Mouse (Mus musculus) limb, embryonic 10.5 days (tissue): Measurements from ENCODE around the gene Pigk. TPM values are rescaled to one million over a fixed set of nuclear protein-coding genes. Genes with fewer than 3 reads are reported as not detected.
A peak's percentile ranks its signal among the peaks of the same experiment; 100 is the strongest.
"Not testable (repeated sequence)": the region's sequence is repeated elsewhere in the genome, so short reads cannot be mapped to it uniquely, and the experiment has no call there.

ENCODE experiments used
- DNase-seq: peaks from one replicate; pipeline ENCODE4 v3.0.0-alpha.2; 2017; ENCODE audit warnings: low spot score
- H3K27ac ChIP-seq: fragments of 300-500 bp; sonication (generic); 2 replicates; pipeline ENCODE4 v1.5.1; 2016; ENCODE audit warnings: mild to moderate bottlenecking
- H3K27me3 ChIP-seq: fragments of 300-500 bp; sonication (generic); 2 replicates; pipeline ENCODE4 v1.6.1; 2016; ENCODE audit warnings: low read depth, mild to moderate bottlenecking; ENCODE audit not compliant: poor library complexity, severe bottlenecking
- H3K36me3 ChIP-seq: fragments of 300-500 bp; sonication (generic); 2 replicates; pipeline ENCODE4 v1.6.1; 2016; ENCODE audit warnings: mild to moderate bottlenecking, moderate library complexity
- H3K4me1 ChIP-seq: fragments of 300-500 bp; sonication (generic); 2 replicates; pipeline ENCODE4 v1.6.1; 2016
- H3K4me3 ChIP-seq: fragments of 300-500 bp; sonication (generic); 2 replicates; pipeline ENCODE4 v1.5.1; 2016; ENCODE audit warnings: mild to moderate bottlenecking, moderate library complexity
- H3K9me3 ChIP-seq: fragments of 300-500 bp; sonication (generic); replicated peaks from 2 replicates; pipeline ENCODE4 v1.6.1; 2016; ENCODE audit warnings: mild to moderate bottlenecking
- WGBS: fragments of 180-500 bp; shearing (Covaris S2); methylation state at CpG from one replicate; pipeline ENCODE4 v1.1.7; 2016; 5-methylcytosine and 5-hydroxymethylcytosine counted together
- polyA plus RNA-seq: library from polyadenylated mRNA; unstranded; fragments of >200 nt; fragmentation: Nextera tagmentation; extraction: Ambion mirVana; gene quantifications from 2 replicates; pipeline ENCODE4 v1.2.1, GENCODE M21; 2016

Pigk gene
- polyA plus RNA-seq, 1 experiment from 2014 or later, result 39.5 TPM

DNA sequence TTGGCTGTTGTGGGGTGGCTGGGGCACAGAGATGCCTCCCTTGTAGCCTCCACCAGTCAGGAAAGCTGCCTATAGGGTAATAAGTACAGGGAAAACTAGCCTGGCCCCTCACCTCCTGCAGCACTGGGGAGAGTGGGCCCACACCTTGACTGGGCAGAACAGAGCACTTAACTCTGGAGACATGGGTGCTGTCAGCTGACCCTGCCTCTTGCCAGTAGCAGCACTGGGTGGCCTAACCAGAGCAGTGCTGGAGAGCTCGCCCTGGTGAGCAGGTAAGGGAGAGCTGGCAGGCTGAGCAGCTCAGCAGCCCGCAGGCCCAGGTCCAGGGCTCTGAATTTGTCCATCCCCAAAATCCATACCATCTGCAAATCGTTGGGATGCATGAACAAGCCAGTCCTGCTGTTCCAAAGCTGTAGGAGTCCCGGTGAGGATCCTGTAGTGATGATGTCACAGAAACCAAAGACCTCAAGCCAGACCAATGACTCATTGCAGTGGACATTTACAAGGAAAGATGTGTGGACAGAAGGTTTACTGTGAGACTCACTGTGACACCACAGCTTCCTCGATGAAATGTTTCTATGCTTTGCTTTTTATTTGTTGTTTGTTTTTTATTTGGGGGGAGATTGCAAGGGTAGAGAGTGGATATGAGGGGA is 74.5 kb downstream of the Pigk start:
- H3K9me3 ChIP-seq, H3K4me3 ChIP-seq, DNase-seq, H3K27me3 ChIP-seq, H3K4me1 ChIP-seq, H3K27ac ChIP-seq: not testable (repeated sequence)
- H3K36me3 ChIP-seq, result peaks cover 16% of the 10 kb centered on the region
- 85% methylated on average over 5 of the region's 5 CpGs for WGBS

DNA sequence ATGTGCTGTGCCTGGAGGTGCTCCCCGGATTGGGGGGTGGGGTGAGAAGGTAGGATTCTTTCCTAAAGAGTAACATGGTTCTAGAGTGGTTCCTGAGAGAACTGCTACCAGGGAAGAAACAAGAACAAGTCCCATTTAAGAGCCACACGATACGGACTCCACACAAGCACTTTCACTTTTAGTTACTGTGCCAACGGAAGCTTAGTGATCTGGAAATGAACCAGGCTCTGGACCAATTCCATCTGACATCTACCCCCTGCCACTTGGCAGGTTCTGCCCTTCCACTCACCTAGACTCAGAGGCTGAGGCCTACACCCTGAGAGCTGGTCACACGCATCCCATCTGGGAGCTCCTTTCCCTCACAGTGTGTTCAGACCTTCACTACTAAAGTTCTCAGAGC is 78.7 kb downstream of the Pigk start:
- WGBS, result 92% methylated on average over 5 of the region's 5 CpGs
- no peak for DNase-seq
- no peaks in the 10 kb centered on the region for H3K27me3 ChIP-seq

DNA sequence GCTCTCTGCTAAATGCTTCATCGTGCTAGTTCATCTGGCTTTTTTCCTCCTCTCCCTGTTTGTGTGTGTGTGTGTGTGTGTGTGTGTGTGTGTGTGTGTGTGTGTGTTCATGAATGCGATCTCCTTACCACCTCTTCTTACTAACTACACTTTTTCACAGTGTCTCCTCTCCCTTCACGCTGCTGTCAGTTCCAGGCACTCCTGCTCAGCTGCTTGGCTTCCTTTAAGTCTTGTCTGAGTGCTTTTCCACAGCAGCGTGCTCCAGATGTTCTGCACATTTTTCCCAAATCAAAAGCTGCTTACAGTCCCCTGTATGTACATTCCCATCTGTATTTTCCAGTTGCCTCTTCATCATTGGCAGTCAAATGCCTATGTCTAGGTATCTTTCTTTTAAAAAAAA is 79.1 kb downstream of the Pigk start:
- no peak for DNase-seq
- Histone ChIP-seq H3K9me3 (no peaks in the 10 kb centered on the region), H3K4me3 (no peak overlapping the region), H3K27ac (no peak overlapping the region), H3K36me3 (peaks cover 2% of the 10 kb centered on the region), H3K27me3 (no peaks in the 10 kb centered on the region), H3K4me1 (peaks cover 10% of the 10 kb centered on the region)
- WGBS, result 87% methylated on average over 4 of the region's 4 CpGs

More for the DNA sequence above, 78.7 kb downstream of the Pigk start:
- Histone ChIP-seq H3K9me3 (no peaks in the 10 kb centered on the region), H3K4me3 (no peak overlapping the region), H3K36me3 (peaks cover 6% of the 10 kb centered on the region), H3K27ac (no peak overlapping the region), H3K4me1 (peaks cover 10% of the 10 kb centered on the region)

DNA sequence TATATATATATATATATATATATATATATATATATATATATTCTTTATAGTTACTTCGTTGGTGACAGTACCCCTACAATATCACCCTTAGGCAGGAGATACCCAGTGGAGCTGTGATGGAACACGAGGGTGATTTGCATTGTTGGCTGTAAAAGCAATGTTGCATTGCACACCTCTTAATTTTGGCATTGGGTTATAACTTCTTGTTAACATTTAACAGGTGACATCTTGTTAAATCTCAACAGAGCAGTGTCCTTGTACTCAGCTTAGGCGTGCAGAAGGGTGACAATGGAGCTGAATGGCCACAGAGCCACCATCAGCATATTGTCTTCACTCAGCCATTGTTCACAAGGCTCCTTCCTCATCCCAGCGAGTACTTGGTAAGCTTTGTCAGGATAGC is 82.3 kb downstream of the Pigk start:
- DNase-seq, result no peak
- H3K4me3 ChIP-seq, result no peak overlapping the region
- no peaks in the 10 kb centered on the region for H3K27me3 ChIP-seq
- H3K36me3 ChIP-seq, result no peaks in the 10 kb centered on the region; the same call in 1 of the 2 replicates
- WGBS, result 93% methylated on average over 4 of the region's 4 CpGs
- H3K27ac ChIP-seq, result no peak overlapping the region
- no peaks in the 10 kb centered on the region for H3K9me3 ChIP-seq
- H3K4me1 ChIP-seq, result peaks cover 10% of the 10 kb centered on the region

DNA sequence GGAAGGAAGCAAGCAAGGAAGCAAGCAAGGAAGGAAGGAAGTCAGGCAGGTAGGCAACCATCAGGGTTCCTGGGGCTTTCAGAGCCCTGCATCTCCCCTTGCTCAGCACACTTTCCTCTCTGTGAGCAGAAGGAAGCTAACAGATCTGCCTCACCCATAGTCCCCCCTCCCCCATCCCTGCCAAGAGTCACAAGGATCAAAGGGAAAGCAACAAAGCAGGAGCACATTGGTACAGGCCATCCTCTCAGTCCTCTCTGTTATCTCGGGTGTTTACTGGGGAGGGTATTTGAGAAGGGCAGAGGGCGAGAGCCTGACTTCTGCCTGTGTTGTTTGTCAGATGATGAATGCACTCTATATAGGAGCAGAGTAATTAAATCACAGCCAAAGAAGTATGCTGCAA is 83.5 kb downstream of the Pigk start:
- DNase-seq, result no peak
- no peak overlapping the region for H3K4me3 ChIP-seq
- H3K27ac ChIP-seq, result peak overlapping the region; percentile 11; the same call in 1 of the 2 replicates
- 9% methylated on average over 2 of the region's 2 CpGs for WGBS
- no peaks in the 10 kb centered on the region for H3K9me3 ChIP-seq
- no peaks in the 10 kb centered on the region; the same call in 1 of the 2 replicates for H3K36me3 ChIP-seq
- peaks cover 10% of the 10 kb centered on the region for H3K4me1 ChIP-seq
- H3K27me3 ChIP-seq, result no peaks in the 10 kb centered on the region

DNA sequence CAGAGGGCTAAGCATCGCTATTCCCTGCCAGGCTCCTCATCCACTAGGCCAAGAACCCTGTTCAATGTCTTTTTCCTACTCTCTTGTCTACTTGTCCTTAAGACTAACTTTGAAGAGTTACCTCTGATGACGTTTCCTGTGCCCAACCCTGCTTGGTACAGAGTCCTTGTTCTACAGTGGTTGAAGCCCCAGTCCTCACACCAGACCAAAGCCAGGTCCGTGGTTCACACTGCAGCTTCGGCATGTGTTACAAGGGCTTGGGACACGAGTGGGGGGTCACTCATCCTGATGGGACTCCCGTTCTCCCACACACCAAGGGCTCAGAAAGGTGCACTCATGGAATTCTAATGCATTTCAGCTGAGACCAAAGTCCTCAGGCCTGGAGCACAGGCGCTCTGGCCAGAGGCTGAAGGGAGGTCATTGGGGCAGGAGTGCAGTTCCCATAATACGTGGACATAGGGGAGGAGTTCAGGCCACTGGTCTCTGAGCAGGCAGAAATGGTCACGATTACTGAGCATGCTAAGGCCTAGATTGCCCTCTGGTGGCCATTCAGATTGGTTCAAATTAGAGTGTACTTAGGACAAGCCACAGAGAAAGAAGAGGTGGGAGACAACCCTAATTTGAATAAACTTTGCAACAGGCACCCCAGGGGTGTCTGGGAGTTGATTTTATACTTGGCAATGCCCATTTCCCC is 86.0 kb downstream of the Pigk start:
- 80% methylated on average over 9 of the region's 9 CpGs for WGBS
- no peak for DNase-seq
- Histone ChIP-seq H3K36me3 (no peaks in the 10 kb centered on the region), H3K27me3 (no peaks in the 10 kb centered on the region), H3K27ac (no peak overlapping the region), H3K4me3 (no peak overlapping the region), H3K4me1 (peaks cover 10% of the 10 kb centered on the region), H3K9me3 (no peaks in the 10 kb centered on the region)

DNA sequence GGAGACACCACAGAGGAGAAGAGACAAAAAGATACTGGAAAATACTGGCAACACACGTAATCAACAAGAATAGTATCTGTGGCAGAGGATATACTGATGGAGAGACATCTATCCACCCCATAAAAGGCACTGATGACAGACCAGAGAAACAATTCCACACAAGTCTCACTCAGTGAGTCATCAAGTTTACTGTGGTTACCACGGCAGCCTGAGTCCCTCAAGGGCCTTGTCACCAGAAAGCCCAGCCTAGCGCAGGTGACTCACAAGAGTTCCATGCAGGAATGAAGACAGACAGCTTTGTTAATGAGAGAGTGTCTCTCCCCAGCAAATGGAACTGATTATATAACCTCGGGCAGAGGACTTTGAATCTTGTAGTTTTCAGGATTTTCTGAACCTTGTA is 100.0 kb downstream of the Pigk start:
- DNase-seq, result no peak
- H3K9me3 ChIP-seq, result no peaks in the 10 kb centered on the region
- 78% methylated on average over 4 of the region's 4 CpGs for WGBS
- no peak overlapping the region for H3K4me3 ChIP-seq
- H3K36me3 ChIP-seq, result no peaks in the 10 kb centered on the region
- no peaks in the 10 kb centered on the region for H3K4me1 ChIP-seq
- H3K27me3 ChIP-seq, result no peaks in the 10 kb centered on the region
- no peak overlapping the region for H3K27ac ChIP-seq

DNA sequence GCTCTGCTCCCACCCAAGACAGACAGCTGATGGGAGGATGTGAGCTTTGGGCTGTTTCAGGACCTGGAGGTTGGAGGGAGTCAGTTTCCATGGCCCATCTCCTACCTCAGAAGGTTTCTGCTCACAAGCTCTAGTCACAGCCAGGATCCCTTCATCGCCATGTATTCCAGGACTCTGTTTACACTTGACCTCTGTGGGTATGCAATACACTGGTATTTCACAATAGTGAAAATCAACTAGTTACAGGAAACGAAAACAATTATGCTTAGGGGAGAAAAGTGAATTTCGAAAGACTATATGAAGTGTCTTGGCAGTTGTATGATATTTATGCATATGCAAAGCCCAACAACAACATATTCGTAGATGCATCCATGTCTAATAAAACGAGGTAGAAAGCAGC is 101.2 kb downstream of the Pigk start:
- no peak for DNase-seq
- no peak overlapping the region for H3K27ac ChIP-seq
- 93% methylated on average over 5 of the region's 5 CpGs for WGBS
- H3K36me3 ChIP-seq, result no peaks in the 10 kb centered on the region
- no peaks in the 10 kb centered on the region for H3K4me1 ChIP-seq
- no peaks in the 10 kb centered on the region for H3K9me3 ChIP-seq
- no peaks in the 10 kb centered on the region for H3K27me3 ChIP-seq
- no peak overlapping the region for H3K4me3 ChIP-seq

DNA sequence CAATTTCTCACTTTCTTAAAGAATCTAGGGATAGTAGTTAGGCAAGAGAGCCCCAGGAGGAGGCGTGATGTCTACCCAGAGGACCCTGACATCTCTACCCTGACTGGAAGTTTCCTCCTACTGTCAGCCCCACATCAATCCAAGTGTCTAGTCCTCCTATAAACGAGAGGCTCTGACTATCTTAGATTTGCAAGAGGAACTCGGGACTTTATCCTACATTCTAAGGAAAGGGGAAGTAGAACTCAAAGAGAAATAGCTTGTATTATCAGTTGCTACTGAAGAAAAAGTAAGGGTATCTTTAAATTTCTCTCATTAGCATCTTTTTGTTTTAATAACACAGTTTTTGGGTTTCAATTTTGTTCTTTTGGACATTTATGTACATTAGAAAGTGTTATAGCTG is 106.5 kb downstream of the Pigk start:
- H3K27me3 ChIP-seq, result no peaks in the 10 kb centered on the region
- WGBS, result 77% methylated on average over 3 of the region's 3 CpGs
- no peaks in the 10 kb centered on the region for H3K4me1 ChIP-seq
- H3K9me3 ChIP-seq, result no peaks in the 10 kb centered on the region
- H3K27ac ChIP-seq, result no peak overlapping the region
- DNase-seq, result no peak
- H3K4me3 ChIP-seq, result no peak overlapping the region
- H3K36me3 ChIP-seq, result no peaks in the 10 kb centered on the region

DNA sequence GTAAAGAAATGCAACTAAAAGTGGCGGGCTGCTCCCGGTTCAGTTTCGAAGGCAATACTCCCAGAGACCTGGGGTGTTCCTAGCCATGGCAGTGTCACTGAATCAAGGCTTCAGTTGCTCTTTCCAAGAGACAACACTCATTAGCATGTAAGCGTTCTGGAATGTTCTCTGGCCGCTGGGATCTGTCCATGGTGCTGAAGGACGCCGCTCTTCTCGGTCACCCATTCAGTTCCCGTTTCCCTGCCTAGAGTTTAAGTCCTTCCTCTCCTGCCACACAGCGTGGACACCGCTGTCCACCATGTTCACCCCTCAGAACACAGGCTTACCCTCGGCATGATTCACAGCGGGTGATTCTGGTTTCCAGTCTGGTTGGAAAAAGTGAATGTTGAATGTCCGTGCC is 107.3 kb downstream of the Pigk start:
- Histone ChIP-seq H3K36me3 (no peaks in the 10 kb centered on the region), H3K27me3 (no peaks in the 10 kb centered on the region), H3K4me3 (no peak overlapping the region), H3K9me3 (no peaks in the 10 kb centered on the region), H3K27ac (no peak overlapping the region), H3K4me1 (no peaks in the 10 kb centered on the region)
- DNase-seq, result peak; percentile 83
- 66% methylated on average over 14 of the region's 14 CpGs for WGBS

DNA sequence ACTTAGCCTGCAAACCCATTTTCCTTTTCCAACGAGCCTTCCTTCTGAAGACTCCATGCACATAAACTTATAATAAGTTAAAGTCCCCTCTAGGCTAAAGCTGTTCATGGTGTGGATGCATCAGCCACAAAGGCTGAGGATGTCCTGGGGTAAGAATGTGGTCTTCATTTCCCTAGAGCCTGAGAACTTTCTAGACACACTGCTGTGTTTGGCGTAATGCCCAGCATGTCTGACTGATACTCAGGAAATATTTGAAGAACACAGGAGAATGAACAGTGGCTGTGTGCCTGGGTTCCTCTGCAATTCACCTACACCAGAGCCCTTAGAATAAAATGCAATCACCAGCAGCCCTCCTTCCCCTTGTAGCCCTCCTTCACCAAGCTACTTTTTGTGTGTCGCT is 117.5 kb downstream of the Pigk start:
- Histone ChIP-seq H3K4me3 (no peak overlapping the region), H3K9me3 (no peaks in the 10 kb centered on the region), H3K27me3 (no peaks in the 10 kb centered on the region), H3K4me1 (no peaks in the 10 kb centered on the region), H3K36me3 (no peaks in the 10 kb centered on the region), H3K27ac (no peak overlapping the region)
- 90% methylated on average over 3 of the region's 3 CpGs for WGBS
- DNase-seq, result no peak

DNA sequence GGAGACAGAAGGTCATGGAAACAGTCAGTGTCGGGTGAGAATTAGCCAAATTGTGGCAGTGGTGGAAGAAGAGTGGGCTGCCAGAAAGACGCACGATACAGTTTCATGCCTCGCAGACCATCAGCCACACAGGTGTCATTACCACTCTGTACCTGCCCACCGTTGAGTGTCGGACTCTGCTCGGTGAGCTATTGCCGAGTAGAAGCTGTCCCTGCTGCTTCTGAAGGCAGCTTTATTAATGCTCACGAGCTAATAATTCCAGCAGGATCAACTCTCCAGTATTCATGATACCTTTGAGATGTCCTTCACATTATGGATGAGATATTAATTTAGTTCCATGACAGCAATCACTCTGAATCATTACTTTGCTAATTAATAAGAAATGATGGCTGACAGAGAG is 118.1 kb downstream of the Pigk start:
- H3K4me1 ChIP-seq, result no peaks in the 10 kb centered on the region
- 94% methylated on average over 9 of the region's 9 CpGs for WGBS
- no peak for DNase-seq
- H3K36me3 ChIP-seq, result no peaks in the 10 kb centered on the region
- no peaks in the 10 kb centered on the region for H3K9me3 ChIP-seq
- no peak overlapping the region for H3K27ac ChIP-seq
- no peaks in the 10 kb centered on the region for H3K27me3 ChIP-seq
- H3K4me3 ChIP-seq, result no peak overlapping the region

DNA sequence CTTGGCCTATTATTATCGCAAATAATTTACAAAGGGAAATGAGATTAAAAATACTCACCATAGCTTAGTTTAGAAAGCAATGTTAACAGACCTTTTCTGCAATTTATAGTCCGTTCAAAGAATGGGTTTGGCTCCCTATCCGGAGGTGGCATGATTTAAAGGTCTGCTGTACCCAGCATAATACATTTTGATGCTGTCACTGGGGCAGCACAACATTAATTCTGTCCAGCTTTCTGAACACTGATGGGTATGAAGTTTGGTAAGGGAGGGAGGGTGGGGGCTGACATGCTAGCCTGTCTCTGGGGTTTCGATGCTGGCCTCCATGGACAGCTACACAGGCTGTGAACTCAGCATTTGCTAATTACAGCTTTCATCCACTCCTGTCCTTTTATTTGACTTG is 118.5 kb downstream of the Pigk start:
- Histone ChIP-seq H3K36me3 (no peaks in the 10 kb centered on the region), H3K27me3 (no peaks in the 10 kb centered on the region), H3K27ac (no peak overlapping the region), H3K4me3 (no peak overlapping the region), H3K4me1 (no peaks in the 10 kb centered on the region), H3K9me3 (no peaks in the 10 kb centered on the region)
- no peak for DNase-seq
- WGBS, result 95% methylated on average over 4 of the region's 4 CpGs
